Mouse (Mus musculus) lung, adult 2 months (tissue): Measurements from ENCODE around the gene Cep57.

Source experiments
- CTCF ChIP-seq: fragments of 200-500 bp; IDR thresholded peaks from 2 replicates; pipeline ENCODE4 v1.5.1; 2011; ENCODE audit warnings: mild to moderate bottlenecking, low read length, control low read depth; ENCODE audit not compliant: insufficient read depth
- POLR2A ChIP-seq: fragments of 200-500 bp; IDR thresholded peaks from 2 replicates; pipeline ENCODE4 v1.6.1; 2011; ENCODE audit warnings: low read depth, mild to moderate bottlenecking, control low read depth, low read length, borderline replicate concordance; ENCODE audit errors: extremely low read depth

DNA sequence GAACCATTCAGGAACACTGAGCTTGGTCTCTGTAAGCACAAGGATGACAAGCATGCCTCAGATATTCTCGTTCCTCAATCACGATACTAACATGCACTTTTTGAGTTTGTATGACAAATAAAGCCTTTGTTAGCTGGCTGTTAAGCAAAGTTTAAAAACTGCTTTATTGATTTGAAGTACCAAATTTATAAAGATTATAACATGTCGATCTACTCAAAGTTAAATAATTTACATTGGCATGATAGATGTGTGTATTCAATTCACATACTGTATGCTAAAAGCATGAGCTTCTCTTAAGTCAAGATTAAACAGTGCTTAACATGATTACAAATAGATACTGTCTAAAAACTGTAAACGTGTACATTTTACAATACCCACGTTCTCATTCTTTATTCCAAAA lies 19.2 kb downstream of the Cep57 start:
- TF ChIP-seq CTCF (no peak), POLR2A (no peak)
